Mouse (Mus musculus) heart, adult 2 months (tissue): ENCODE data around the gene Cideb.

ENCODE experiments used
- CTCF ChIP-seq: fragments of 200-600 bp; IDR thresholded peaks from 2 replicates; pipeline ENCODE4 v1.8.1; 2022; ENCODE audit warnings: antibody characterized with exemption, mild to moderate bottlenecking, moderate library complexity
- EP300 ChIP-seq: fragments of 200-500 bp; IDR thresholded peaks from 2 replicates; pipeline ENCODE4 v1.6.1; 2011; ENCODE audit warnings: low read depth, low read length, control low read depth; ENCODE audit not compliant: insufficient read depth
- POLR2A ChIP-seq: fragments of 200-500 bp; IDR thresholded peaks from 2 replicates; pipeline ENCODE4 v1.6.1; 2011; ENCODE audit warnings: mild to moderate bottlenecking, low read depth, low read length, control low read depth; ENCODE audit not compliant: insufficient read depth

- TF ChIP-seq CTCF (no peak), POLR2A (no peak), EP300 (no peak)
Observed at GRCm38 (mm10) chr14:55757566-55757965, 692 bp downstream of the Cideb start.
